Mouse (Mus musculus) G1E (cell line): ENCODE measurements around the gene Dock4. TPM values are rescaled to one million over a fixed set of nuclear protein-coding genes. Genes with fewer than 3 reads are reported as not detected.

Experiments
- ATAC-seq: 2 replicates; pipeline ENCODE4 v1.8.0; 2016; ENCODE audit warnings: mild to moderate bottlenecking; ENCODE audit not compliant: insufficient number of reproducible peaks, poor library complexity, low FRiP score, severe bottlenecking; ENCODE audit errors: extremely low read depth
- DNase-seq: peaks from one replicate; pipeline ENCODE4 v3.0.0; 2012; ENCODE audit warnings: low spot score
- H3K27me3 ChIP-seq: 2 replicates; pipeline ENCODE4 v1.6.1; 2012; ENCODE audit warnings: mild to moderate bottlenecking, low read length, inconsistent platforms; ENCODE audit not compliant: insufficient read depth
- H3K36me3 ChIP-seq: replicated peaks from 2 replicates; pipeline ENCODE3; 2012; ENCODE audit warnings: mild to moderate bottlenecking, inconsistent platforms
- H3K4me1 ChIP-seq: 2 replicates; pipeline ENCODE4 v1.6.1; 2012; ENCODE audit warnings: low read depth, low read length, inconsistent platforms, mixed read lengths; ENCODE audit not compliant: insufficient read depth
- H3K4me3 ChIP-seq: 2 replicates; pipeline ENCODE4 v1.5.1; 2012; ENCODE audit warnings: low read depth, mild to moderate bottlenecking, inconsistent platforms, low read length, moderate library complexity, mixed read lengths
- H3K9me3 ChIP-seq: replicated peaks from 2 replicates; pipeline ENCODE4 v1.6.1; 2012; ENCODE audit warnings: inconsistent platforms
- CTCF ChIP-seq: IDR thresholded peaks from 2 replicates; pipeline ENCODE4 v1.5.1; 2012; ENCODE audit warnings: low read depth, low read length, inconsistent platforms, mixed read lengths
- GATA1 ChIP-seq: IDR thresholded peaks from 2 replicates; pipeline ENCODE4 v1.6.1; 2012; ENCODE audit warnings: borderline replicate concordance, low read length, inconsistent platforms, mixed read lengths
- GATA2 ChIP-seq: IDR thresholded peaks from 2 replicates; pipeline ENCODE4 v1.6.1; 2012; ENCODE audit warnings: low read depth, low read length, inconsistent platforms, borderline replicate concordance
- POLR2AphosphoS5 ChIP-seq: IDR thresholded peaks from 2 replicates; pipeline ENCODE4 v1.6.1; 2012; ENCODE audit warnings: low read depth, low read length, inconsistent platforms; ENCODE audit not compliant: insufficient replicate concordance
- TAL1 ChIP-seq: conservative IDR thresholded peaks from 2 replicates; pipeline ENCODE4 v1.6.1; 2012; ENCODE audit warnings: low read depth, low read length, inconsistent platforms, mixed read lengths
- polyA plus RNA-seq: library from polyadenylated mRNA; stranded (reverse); fragments of >175 nt; gene quantifications from 2 replicates; pipeline ENCODE4 v1.2.3, GENCODE M21; 2012
- total RNA-seq, 2 experiments: library from RNA; stranded (forward) in 1 of 2; stranded (reverse) in 1 of 2; fragments of 200-1000 nt in 1 of 2; fragments of >200 nt in 1 of 2; fragmentation: Nextera tagmentation in 1 of 2; gene quantifications; 2 replicates each; pipeline ENCODE4 v1.2.3; 2014 to 2017

The Dock4 gene
- total and polyA plus RNA-seq, 3 experiments: 0.01 to 1.2 (median 0.68) TPM

DNA sequence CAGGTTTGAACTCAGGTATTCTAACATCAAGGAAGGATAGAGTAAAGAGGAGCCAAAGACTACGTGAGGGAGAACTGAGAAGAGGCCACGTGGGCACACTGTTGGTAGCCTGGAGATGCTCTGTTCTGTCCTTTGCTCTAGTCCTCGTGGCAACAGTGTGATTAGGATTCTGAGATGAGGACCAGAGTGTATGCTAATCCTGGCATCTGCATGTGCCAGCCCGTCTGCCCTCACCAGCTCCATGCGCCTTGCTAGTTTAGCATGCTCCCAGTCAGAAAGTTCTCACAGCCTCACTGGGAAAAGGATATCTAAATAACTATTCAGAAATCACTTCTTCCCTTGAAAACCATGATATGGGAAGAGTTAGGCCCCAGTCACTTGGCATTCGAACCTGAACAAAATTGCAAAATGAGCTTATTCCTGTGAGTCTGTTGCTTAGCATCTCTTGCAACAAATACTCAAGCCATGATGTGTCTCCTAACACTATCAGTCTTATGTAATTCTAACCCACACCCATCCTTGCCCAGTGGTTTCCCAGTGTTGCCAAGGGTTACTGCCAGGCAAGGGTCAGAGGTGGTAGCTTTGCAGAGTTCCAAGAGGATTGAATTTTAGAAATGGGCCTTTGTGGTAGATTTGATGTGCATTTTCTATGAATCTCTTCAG lies 372.4 kb downstream of the Dock4 start:
- H3K4me1 ChIP-seq: no peaks in the 10 kb centered on the region
- H3K4me3 ChIP-seq: no peak overlapping the region
- no peaks in the 10 kb centered on the region for H3K9me3 ChIP-seq
- H3K36me3 ChIP-seq: no peaks in the 10 kb centered on the region
- TF ChIP-seq TAL1 (no peak), GATA1 (no peak), GATA2 (no peak), POLR2AphosphoS5 (no peak), CTCF (no peak)
- ATAC-seq (no peak), DNase-seq (no peak)
- H3K27me3 ChIP-seq: no peaks in the 10 kb centered on the region

DNA sequence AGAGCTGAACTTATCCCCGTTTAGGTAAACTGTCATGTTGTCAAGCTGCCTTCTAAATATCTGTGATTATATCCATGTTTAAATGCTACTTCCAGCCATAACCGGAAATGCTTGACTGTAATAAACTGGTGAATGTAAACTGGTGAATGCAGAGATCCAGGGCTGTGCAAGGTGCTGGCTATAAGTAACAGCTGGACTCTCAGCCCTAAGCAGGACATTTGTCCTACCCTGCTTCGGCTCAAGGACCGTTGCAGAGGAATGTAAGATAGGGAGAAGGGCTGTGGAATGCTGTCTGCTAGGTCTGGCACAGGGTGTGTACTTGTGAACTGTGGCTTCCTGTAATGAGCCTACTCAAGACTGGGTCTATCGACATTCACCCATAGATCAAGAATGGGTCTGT lies 377.9 kb downstream of the Dock4 start:
- no peaks in the 10 kb centered on the region for H3K9me3 ChIP-seq
- ATAC-seq: no peak
- TF ChIP-seq GATA2 (no peak), CTCF (no peak), TAL1 (no peak), POLR2AphosphoS5 (no peak)

DNA sequence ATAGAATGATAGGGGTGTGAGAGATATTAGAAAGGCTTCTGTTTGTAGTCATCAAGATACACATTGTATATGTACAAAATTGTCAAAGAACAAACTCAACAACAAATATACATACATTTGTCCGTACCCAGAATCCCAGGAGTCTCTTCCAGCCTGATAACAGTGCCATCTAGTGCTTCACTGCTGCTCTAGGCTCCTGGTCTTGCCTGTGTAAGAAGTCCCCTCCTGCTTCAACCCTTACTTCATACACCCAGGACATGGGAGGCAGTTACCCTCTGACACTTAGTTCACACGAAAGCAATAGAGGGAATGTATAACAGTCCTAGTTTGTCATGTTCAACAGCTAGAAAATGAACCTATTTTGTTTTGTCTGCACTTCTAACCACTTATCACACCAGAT lies 378.5 kb downstream of the Dock4 start:
- no peaks in the 10 kb centered on the region for H3K9me3 ChIP-seq
- no peak overlapping the region for H3K4me3 ChIP-seq
- no peaks in the 10 kb centered on the region for H3K4me1 ChIP-seq
- ATAC-seq (no peak), DNase-seq (no peak)
- TF ChIP-seq GATA2: no peak
- no peak for TF ChIP-seq GATA1
- TF ChIP-seq CTCF: no peak
- TF ChIP-seq POLR2AphosphoS5: no peak
- no peak for TF ChIP-seq TAL1
- H3K36me3 ChIP-seq: no peaks in the 10 kb centered on the region
- no peaks in the 10 kb centered on the region for H3K27me3 ChIP-seq

More for the DNA sequence above, 377.9 kb downstream of the Dock4 start:
- no peak for DNase-seq
- Histone ChIP-seq H3K36me3 (no peaks in the 10 kb centered on the region), H3K4me1 (no peaks in the 10 kb centered on the region), H3K27me3 (no peaks in the 10 kb centered on the region), H3K4me3 (no peak overlapping the region)

DNA sequence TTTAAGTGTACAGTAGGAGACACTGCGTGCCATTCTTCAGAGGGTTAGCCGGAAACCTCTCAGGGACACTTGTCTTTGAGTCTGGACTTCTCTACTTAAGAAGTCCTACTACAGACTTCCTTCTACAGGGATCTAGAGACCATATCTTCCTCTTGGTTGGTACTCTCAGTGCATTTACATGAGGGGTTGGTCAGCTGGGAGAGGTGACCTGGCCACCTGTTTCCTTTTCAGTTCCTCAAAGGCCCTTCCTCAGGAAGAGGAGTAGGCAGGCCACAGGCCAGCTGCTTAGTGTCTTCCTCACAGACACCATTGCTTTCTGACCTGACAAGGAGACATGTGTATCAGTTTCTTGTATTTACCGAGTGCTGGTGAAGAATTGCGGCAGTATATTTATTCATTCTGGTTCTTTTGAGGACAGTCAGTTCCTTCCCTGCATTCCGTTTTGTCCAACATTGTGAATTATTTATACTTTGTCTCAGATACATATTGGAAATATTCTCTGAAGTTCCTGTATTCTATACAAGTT lies 380.2 kb downstream of the Dock4 start:
- no peak for DNase-seq
- H3K4me3 ChIP-seq: no peak overlapping the region
- ATAC-seq: no peak
- no peak for TF ChIP-seq GATA2
- H3K4me1 ChIP-seq: no peaks in the 10 kb centered on the region
- H3K9me3 ChIP-seq: no peaks in the 10 kb centered on the region
- no peaks in the 10 kb centered on the region for H3K27me3 ChIP-seq
- no peaks in the 10 kb centered on the region for H3K36me3 ChIP-seq

DNA sequence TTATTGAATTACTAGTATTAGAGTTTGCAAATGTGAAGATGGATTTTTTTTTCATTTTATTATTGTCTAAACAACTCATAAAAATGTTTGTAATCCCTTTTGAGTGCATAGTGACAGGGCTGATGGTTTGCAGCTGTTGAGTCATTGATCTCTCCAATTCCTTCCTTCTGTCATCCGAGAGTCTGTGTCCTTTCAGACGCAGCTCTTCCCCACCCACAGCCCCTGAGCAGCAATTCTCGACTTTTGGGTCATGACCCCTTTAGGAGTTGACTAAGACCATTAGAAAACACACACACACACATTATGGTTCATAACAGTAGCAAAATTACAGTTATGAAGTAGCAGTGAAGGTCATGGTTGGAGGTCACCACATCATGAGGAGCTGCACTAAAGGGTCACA lies 380.7 kb downstream of the Dock4 start:
- Histone ChIP-seq H3K27me3 (no peaks in the 10 kb centered on the region), H3K4me1 (no peaks in the 10 kb centered on the region), H3K4me3 (no peak overlapping the region), H3K36me3 (no peaks in the 10 kb centered on the region), H3K9me3 (no peaks in the 10 kb centered on the region)
- ATAC-seq (no peak), DNase-seq (no peak)
- TF ChIP-seq CTCF (no peak), POLR2AphosphoS5 (no peak), TAL1 (no peak), GATA1 (no peak), GATA2 (no peak)

DNA sequence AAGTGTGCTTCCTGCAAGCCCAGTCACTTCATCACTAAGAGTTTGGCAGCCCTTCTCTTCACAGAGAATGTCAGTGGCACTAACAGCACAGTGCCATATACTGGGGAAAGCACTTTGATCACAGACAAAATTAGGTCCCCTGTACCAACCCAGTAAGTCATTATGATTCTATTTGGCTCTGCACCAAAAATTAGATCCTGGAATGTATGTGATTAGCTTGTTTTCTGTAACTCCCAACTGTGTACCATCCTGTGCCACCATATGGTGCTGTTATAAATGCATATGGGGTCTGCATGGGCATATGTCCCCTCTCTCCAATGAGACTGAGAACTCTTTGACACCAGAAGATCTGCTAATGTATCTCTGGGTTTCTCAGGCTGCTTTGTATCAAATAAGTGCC lies 382.3 kb downstream of the Dock4 start:
- no peaks in the 10 kb centered on the region for H3K4me1 ChIP-seq
- ATAC-seq (no peak), DNase-seq (no peak)
- H3K9me3 ChIP-seq: no peaks in the 10 kb centered on the region
- H3K27me3 ChIP-seq: no peaks in the 10 kb centered on the region
- H3K4me3 ChIP-seq: no peak overlapping the region
- no peaks in the 10 kb centered on the region for H3K36me3 ChIP-seq
- TF ChIP-seq POLR2AphosphoS5 (no peak), CTCF (no peak), GATA1 (no peak), TAL1 (no peak), GATA2 (no peak)

DNA sequence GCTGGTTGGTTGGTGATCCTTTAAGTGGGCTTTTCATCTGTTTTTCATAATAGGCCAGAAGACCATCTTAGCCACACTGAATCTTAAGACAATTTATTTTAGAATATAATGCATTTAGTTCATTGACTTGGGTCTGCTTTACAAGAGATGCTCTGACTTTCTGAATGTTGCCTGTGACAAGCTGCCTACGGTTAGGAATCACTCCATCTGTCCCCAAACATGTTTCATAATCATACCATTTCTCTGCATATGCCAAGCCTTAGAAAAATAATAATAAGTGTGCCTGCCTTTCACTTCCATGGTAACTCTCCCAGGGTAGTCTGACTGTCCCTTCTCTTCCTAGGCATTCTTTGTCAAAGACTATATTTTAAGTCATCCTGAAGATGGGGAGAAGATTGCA lies 383.5 kb downstream of the Dock4 start:
- no peak overlapping the region for H3K4me3 ChIP-seq
- no peaks in the 10 kb centered on the region for H3K36me3 ChIP-seq
- H3K27me3 ChIP-seq: peaks cover under 1% of the 10 kb centered on the region; the same call in 1 of the 2 replicates
- no peak for DNase-seq
- H3K4me1 ChIP-seq: no peaks in the 10 kb centered on the region
- no peak for TF ChIP-seq CTCF
- no peak for TF ChIP-seq TAL1
- TF ChIP-seq GATA2: no peak
- no peak for TF ChIP-seq GATA1
- TF ChIP-seq POLR2AphosphoS5: no peak
- H3K9me3 ChIP-seq: no peaks in the 10 kb centered on the region
- no peak for ATAC-seq
